Mouse (Mus musculus): ENCODE results near the gene 4930402H24Rik. TPM values are rescaled to one million over a fixed set of nuclear protein-coding genes. Genes with fewer than 3 reads are reported as not detected.

4930402H24Rik gene
- total and polyA plus RNA-seq, 3 experiments, result 6.1 to 6.2 TPM; not detected in 1

GRCm38 (mm10) chr2:130679899-130680298, 226.3 kb downstream of the 4930402H24Rik start:
- no peaks in the 10 kb centered on the region for H3K79me2 ChIP-seq (ENCODE audit: control insufficient read depth, insufficient read depth, low read length, poor library complexity)
- no peaks in the 10 kb centered on the region for H3K27me3 ChIP-seq (ENCODE audit: control insufficient read depth in 1 of 2, insufficient read depth in 2 of 2, low read length in 2 of 2)
- peaks cover 0 to 6% of the 10 kb centered on the region in 2 experiments; a peak in 2 of 4 replicates for H3K36me3 ChIP-seq (ENCODE audit: control insufficient read depth in 1 of 2, insufficient read depth in 2 of 2, low read length in 2 of 2)
- TF ChIP-seq MYB (IDR thresholded peaks at IDR 0.05; ENCODE audit: low read depth, low read length) (no peak), MYC (IDR thresholded peaks at IDR 0.05; ENCODE audit: low read depth, low read length) (no peak), UBTF (IDR thresholded peaks at IDR 0.05; ENCODE audit: borderline replicate concordance, insufficient read depth, low read depth, low read length) (no peak), POLR2AphosphoS5 (IDR thresholded peaks at IDR 0.05; ENCODE audit: borderline replicate concordance, low read depth, low read length) (no peak), USF1 (IDR thresholded peaks at IDR 0.05; ENCODE audit: low read depth, low read length) (no peak), RCOR1 (IDR thresholded peaks at IDR 0.05; ENCODE audit: low read depth, low read length) (no peak), E2F4 (IDR thresholded peaks at IDR 0.05; ENCODE audit: borderline replicate concordance, low read depth, low read length) (no peak), ETS1 (IDR thresholded peaks at IDR 0.05; ENCODE audit: low read depth, low read length) (no peak), MAZ (IDR thresholded peaks at IDR 0.05; ENCODE audit: low read depth, low read length) (no peak), CHD2 (IDR thresholded peaks at IDR 0.05; ENCODE audit: low read length) (no peak), ELF1 (IDR thresholded peaks at IDR 0.05; ENCODE audit: low read depth, low read length) (no peak), SMC3 (IDR thresholded peaks at IDR 0.05; ENCODE audit: low read depth, low read length) (no peak)
- H3K4me3 ChIP-seq (ENCODE audit: control insufficient read depth in 1 of 2, insufficient read depth in 1 of 2, low read depth in 2 of 2, low read length in 2 of 2), result no peak overlapping the region
- H3K9me3 ChIP-seq (replicated peaks; ENCODE audit: insufficient read depth, low read length), result no peaks in the 10 kb centered on the region
- no peak overlapping the region for H3K9ac ChIP-seq (ENCODE audit: control insufficient read depth, low read depth, low read length, poor library complexity, severe bottlenecking)
- DNase-seq (ENCODE audit: low read depth, low spot score), result no peak
- no peaks in the 10 kb centered on the region for H3K4me1 ChIP-seq (ENCODE audit: control insufficient read depth in 1 of 2, insufficient read depth in 2 of 2, low read length in 2 of 2)
- no peak overlapping the region for H3K27ac ChIP-seq (ENCODE audit: control insufficient read depth, low read depth, low read length)

DNA sequence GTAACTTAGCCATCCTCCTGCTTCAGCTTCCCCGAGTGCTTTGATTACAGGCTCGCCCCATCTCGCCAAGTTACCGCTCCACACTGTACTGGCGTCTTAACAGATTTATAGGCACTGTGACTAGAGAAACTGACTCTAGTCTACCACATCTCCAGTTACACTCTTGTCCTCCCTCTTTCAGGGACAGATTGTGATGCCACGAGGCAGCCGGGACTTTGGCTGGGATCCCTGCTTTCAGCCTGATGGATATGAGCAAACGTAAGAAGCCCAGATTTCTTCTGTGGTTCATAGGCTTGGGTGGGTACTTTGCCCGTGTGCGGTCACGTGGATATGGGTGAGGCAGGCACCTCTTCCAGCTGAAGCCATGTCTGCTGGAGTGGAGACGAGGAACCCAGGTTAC, 227.1 kb downstream of the 4930402H24Rik start:
- Histone ChIP-seq H3K27me3 (ENCODE audit: control insufficient read depth in 1 of 2, insufficient read depth in 2 of 2, low read length in 2 of 2) (no peaks in the 10 kb centered on the region), H3K27ac (ENCODE audit: control insufficient read depth, low read depth, low read length) (no peak overlapping the region)
- TF ChIP-seq MAX (IDR thresholded peaks at IDR 0.05; ENCODE audit: low read length) (no peak), RAD21 (IDR thresholded peaks at IDR 0.05; ENCODE audit: low read depth, low read length) (no peak), E2F4 (IDR thresholded peaks at IDR 0.05; ENCODE audit: borderline replicate concordance, low read depth, low read length) (no peak), EP300 (IDR thresholded peaks at IDR 0.05; ENCODE audit: low read depth in 1 of 2, low read length in 2 of 2) (no peak), NRF1 (IDR thresholded peaks at IDR 0.05; ENCODE audit: insufficient read depth, low read depth, low read length, poor library complexity, severe bottlenecking) (no peak), ETS1 (IDR thresholded peaks at IDR 0.05; ENCODE audit: low read depth, low read length) (no peak), TBP (IDR thresholded peaks at IDR 0.05; ENCODE audit: low read depth, low read length) (no peak), GABPA (IDR thresholded peaks at IDR 0.05; ENCODE audit: low read depth, low read length) (no peak), MAZ (IDR thresholded peaks at IDR 0.05; ENCODE audit: low read depth, low read length) (no peak)

More for the DNA sequence above, 227.1 kb downstream of the 4930402H24Rik start:
- no peak overlapping the region for H3K9ac ChIP-seq (ENCODE audit: control insufficient read depth, low read depth, low read length, poor library complexity, severe bottlenecking)
- H3K79me2 ChIP-seq (ENCODE audit: control insufficient read depth, insufficient read depth, low read length, poor library complexity), result no peaks in the 10 kb centered on the region
- DNase-seq (ENCODE audit: low read depth, low spot score), result no peak
- H3K9me3 ChIP-seq (replicated peaks; ENCODE audit: insufficient read depth, low read length), result no peaks in the 10 kb centered on the region
- H3K4me3 ChIP-seq (ENCODE audit: control insufficient read depth in 1 of 2, insufficient read depth in 1 of 2, low read depth in 2 of 2, low read length in 2 of 2), result no peak overlapping the region
- no peaks in the 10 kb centered on the region for H3K4me1 ChIP-seq (ENCODE audit: control insufficient read depth in 1 of 2, insufficient read depth in 2 of 2, low read length in 2 of 2)
- peaks cover 0 to 8% of the 10 kb centered on the region in 2 experiments; a peak in 2 of 4 replicates for H3K36me3 ChIP-seq (ENCODE audit: control insufficient read depth in 1 of 2, insufficient read depth in 2 of 2, low read length in 2 of 2)
